Mouse (Mus musculus): ENCODE data around the gene Kcnk15.

Kcnk15 gene

GRCm38 (mm10) chr2:163853461-163853901, at the start of gene Kcnk15:
Gene Kcnk15, plus strand, starts transcription at chr2:163853651.
- no peak for DNase-seq (ENCODE audit: extremely low read depth, insufficient read length, low spot score)

GRCm38 (mm10) chr2:163803838-163804237, 49.6 kb upstream of the Kcnk15 start:
- no peak for DNase-seq (ENCODE audit: extremely low read depth, insufficient read length, low spot score)

GRCm38 (mm10) chr2:163809166-163809565, 44.3 kb upstream of the Kcnk15 start:
- DNase-seq (ENCODE audit: extremely low read depth, insufficient read length, low spot score) = no peak

- no peak for DNase-seq (ENCODE audit: extremely low read depth, insufficient read length, low spot score)
These were observed 43.7 kb upstream of the Kcnk15 start for GRCm38 (mm10) chr2:163809704-163810103.

GRCm38 (mm10) chr2:163813077-163813476, 40.4 kb upstream of the Kcnk15 start:
- peak; percentile 49 for DNase-seq (ENCODE audit: extremely low read depth, insufficient read length, low spot score)

GRCm38 (mm10) chr2:163814739-163815465, 38.5 kb upstream of the Kcnk15 start:
- peak; percentile 84 for DNase-seq (ENCODE audit: extremely low read depth, insufficient read length, low spot score)

- DNase-seq (ENCODE audit: extremely low read depth, insufficient read length, low spot score) = peak; percentile 84
These were observed 32.8 kb upstream of the Kcnk15 start, which contains the start of gene Ccn5 for GRCm38 (mm10) chr2:163820607-163821006. Gene Ccn5, plus strand, starts transcription at chr2:163820861.

- no peak for DNase-seq (ENCODE audit: extremely low read depth, insufficient read length, low spot score)
These were observed 30.2 kb upstream of the Kcnk15 start for GRCm38 (mm10) chr2:163823248-163823647.

- DNase-seq (ENCODE audit: extremely low read depth, insufficient read length, low spot score) = no peak
These were observed 29.7 kb upstream of the Kcnk15 start for GRCm38 (mm10) chr2:163823771-163824170.

- DNase-seq (ENCODE audit: extremely low read depth, insufficient read length, low spot score) = no peak
These were observed 27.6 kb upstream of the Kcnk15 start for GRCm38 (mm10) chr2:163825861-163826260.

- peak; percentile 50 for DNase-seq (ENCODE audit: extremely low read depth, insufficient read length, low spot score)
These were observed 27.0 kb upstream of the Kcnk15 start for GRCm38 (mm10) chr2:163826494-163826893.

GRCm38 (mm10) chr2:163831163-163831562, 22.3 kb upstream of the Kcnk15 start:
- DNase-seq (ENCODE audit: extremely low read depth, insufficient read length, low spot score) = no peak

- DNase-seq (ENCODE audit: extremely low read depth, insufficient read length, low spot score) = peak; percentile 44
These were observed 15.4 kb upstream of the Kcnk15 start for GRCm38 (mm10) chr2:163838043-163838442.

- no peak for DNase-seq (ENCODE audit: extremely low read depth, insufficient read length, low spot score)
These were observed 13.9 kb upstream of the Kcnk15 start for GRCm38 (mm10) chr2:163839519-163839918.

GRCm38 (mm10) chr2:163842043-163842442, 11.4 kb upstream of the Kcnk15 start:
- DNase-seq (ENCODE audit: extremely low read depth, insufficient read length, low spot score) = no peak

- DNase-seq (ENCODE audit: extremely low read depth, insufficient read length, low spot score) = no peak
These were observed 3.8 kb downstream of the Kcnk15 start for GRCm38 (mm10) chr2:163857233-163857632.

GRCm38 (mm10) chr2:163858254-163858947, 5.0 kb downstream of the Kcnk15 start:
- DNase-seq (ENCODE audit: extremely low read depth, insufficient read length, low spot score) = no peak

GRCm38 (mm10) chr2:163865311-163865710, 11.9 kb downstream of the Kcnk15 start:
- DNase-seq (ENCODE audit: extremely low read depth, insufficient read length, low spot score) = no peak

- DNase-seq (ENCODE audit: extremely low read depth, insufficient read length, low spot score) = no peak
These were observed 12.6 kb downstream of the Kcnk15 start for GRCm38 (mm10) chr2:163866061-163866460.

- DNase-seq (ENCODE audit: extremely low read depth, insufficient read length, low spot score) = no peak
These were observed 16.3 kb downstream of the Kcnk15 start for GRCm38 (mm10) chr2:163869783-163870182.

- no peak for DNase-seq (ENCODE audit: extremely low read depth, insufficient read length, low spot score)
These were observed 17.8 kb downstream of the Kcnk15 start for GRCm38 (mm10) chr2:163871266-163871665.

- no peak for DNase-seq (ENCODE audit: extremely low read depth, insufficient read length, low spot score)
These were observed 18.5 kb downstream of the Kcnk15 start for GRCm38 (mm10) chr2:163871906-163872305.
